Mouse (Mus musculus): ENCODE measurements around the gene Trmt112. TPM values are rescaled to one million over a fixed set of nuclear protein-coding genes. Genes with fewer than 3 reads are reported as not detected.

The Trmt112 gene
- polyA plus RNA-seq (2012; rRNA removed), result 133 and 146 TPM in 2 replicates

- peaks cover 22% of the 10 kb centered on the region; the same call in 1 of the 2 replicates for H3K4me1 ChIP-seq (ENCODE audit: control insufficient read depth, insufficient read depth, low read length)
- DNase-seq, result peak; percentile 96
- H3K4me3 ChIP-seq (ENCODE audit: insufficient read depth, low read depth, low read length), result peak within 1 kb of the TSS; percentile 56
- no peaks in the 10 kb centered on the region for H3K27me3 ChIP-seq (replicated peaks; ENCODE audit: control insufficient read depth, insufficient read depth, low read length)
- peaks cover 3% of the 10 kb centered on the region for H3K36me3 ChIP-seq (ENCODE audit: control insufficient read depth, insufficient read depth, low read length)
- peak within 1 kb of the TSS; percentile 76 for H3K27ac ChIP-seq (ENCODE audit: insufficient read depth, low read depth, low read length)
- WGBS, result under 1% methylated on average over 65 of the region's 65 CpGs
- TF ChIP-seq POLR2A (IDR thresholded peaks at IDR 0.05; ENCODE audit: low read depth, low read length) (peak; percentile 97), CTCF (conservative IDR thresholded peaks at IDR 0.05; ENCODE audit: insufficient read depth, insufficient read length, low read depth, low read length) (no peak)
Observed at GRCm38 (mm10) chr19:6909507-6910289, at the start of gene Trmt112, which contains the start of gene Prdx5. TSS of gene Trmt112 (plus strand) at chr19:6909698. TSS of gene Prdx5 (minus strand) at chr19:6910106.

DNA sequence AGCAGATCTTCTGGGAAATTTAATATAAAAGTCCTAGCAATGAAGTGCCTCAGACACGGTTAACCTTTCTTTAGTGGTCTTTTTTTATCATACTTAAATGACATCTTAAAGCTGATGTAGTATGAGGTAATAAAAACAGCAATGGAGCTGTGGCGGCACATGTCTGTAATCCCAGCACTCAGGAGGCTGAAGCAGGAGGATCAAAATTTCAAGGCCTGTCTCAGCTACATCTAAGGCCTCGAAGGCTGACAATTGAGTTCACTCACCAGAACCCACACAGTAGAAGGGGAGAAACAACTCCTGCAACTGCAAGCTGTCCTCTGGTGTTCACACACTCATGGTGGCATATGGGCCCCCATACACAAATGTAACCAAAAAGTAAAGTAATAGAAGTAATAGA, 49.5 kb upstream of the Trmt112 start:
- Histone ChIP-seq H3K27ac (ENCODE audit: insufficient read depth, low read depth, low read length) (no peak overlapping the region), H3K4me3 (ENCODE audit: insufficient read depth, low read depth, low read length) (no peak overlapping the region), H3K4me1 (ENCODE audit: control insufficient read depth, insufficient read depth, low read length) (no peaks in the 10 kb centered on the region), H3K27me3 (replicated peaks; ENCODE audit: control insufficient read depth, insufficient read depth, low read length) (no peaks in the 10 kb centered on the region), H3K36me3 (ENCODE audit: control insufficient read depth, insufficient read depth, low read length) (no peaks in the 10 kb centered on the region)
- TF ChIP-seq CTCF (conservative IDR thresholded peaks at IDR 0.05; ENCODE audit: insufficient read depth, insufficient read length, low read depth, low read length) (no peak), POLR2A (IDR thresholded peaks at IDR 0.05; ENCODE audit: low read depth, low read length) (no peak)
- no peak for DNase-seq
- 90% methylated on average over 3 of the region's 3 CpGs for WGBS

DNA sequence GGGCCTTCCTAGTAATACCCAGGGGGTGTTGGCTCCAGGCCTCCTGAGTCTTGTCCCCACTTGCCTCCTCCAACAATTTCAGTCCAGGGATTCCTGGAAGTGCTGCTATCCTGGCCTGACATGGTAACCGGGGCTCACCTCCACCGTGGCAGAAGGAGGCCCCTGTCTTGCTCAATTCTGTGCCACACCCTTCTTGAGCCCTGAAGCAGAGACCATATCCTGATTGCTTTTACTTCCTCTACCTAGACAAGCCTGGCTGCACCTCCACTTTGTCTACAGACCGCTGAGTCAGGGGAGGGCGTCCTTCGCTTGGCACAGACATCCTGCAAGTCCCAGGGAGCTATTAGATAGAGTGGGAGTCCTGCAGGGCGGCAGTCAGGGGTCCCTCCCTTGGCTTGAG, 48.8 kb upstream of the Trmt112 start:
- no peak for DNase-seq
- no peak overlapping the region for H3K27ac ChIP-seq (ENCODE audit: insufficient read depth, low read depth, low read length)
- H3K36me3 ChIP-seq (ENCODE audit: control insufficient read depth, insufficient read depth, low read length), result no peaks in the 10 kb centered on the region
- H3K27me3 ChIP-seq (replicated peaks; ENCODE audit: control insufficient read depth, insufficient read depth, low read length), result no peaks in the 10 kb centered on the region
- no peak overlapping the region for H3K4me3 ChIP-seq (ENCODE audit: insufficient read depth, low read depth, low read length)
- TF ChIP-seq POLR2A (IDR thresholded peaks at IDR 0.05; ENCODE audit: low read depth, low read length), result no peak
- no peak for TF ChIP-seq CTCF (conservative IDR thresholded peaks at IDR 0.05; ENCODE audit: insufficient read depth, insufficient read length, low read depth, low read length)
- WGBS, result 67% methylated on average over 6 of the region's 6 CpGs
- H3K4me1 ChIP-seq (ENCODE audit: control insufficient read depth, insufficient read depth, low read length), result no peaks in the 10 kb centered on the region

DNA sequence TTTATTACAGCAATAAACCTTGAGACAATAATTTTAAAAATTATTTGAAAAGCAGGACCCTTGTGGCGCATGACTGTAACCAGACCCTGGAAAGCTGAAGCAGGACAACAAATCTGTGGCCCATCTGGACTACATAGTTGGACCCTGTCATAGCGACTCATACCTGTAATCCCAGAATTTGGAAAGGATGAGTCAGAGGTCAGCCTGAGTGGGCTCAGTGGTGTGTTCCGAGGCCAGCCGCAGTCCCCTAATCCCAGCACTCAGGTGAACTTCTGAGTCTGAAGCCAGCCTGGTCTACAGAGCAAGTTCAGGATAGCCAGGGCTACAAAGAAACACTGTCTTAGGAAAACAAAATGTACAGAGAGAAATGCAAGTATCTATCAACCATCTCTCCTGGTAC, 48.0 kb upstream of the Trmt112 start:
- Histone ChIP-seq H3K4me1 (ENCODE audit: control insufficient read depth, insufficient read depth, low read length) (no peaks in the 10 kb centered on the region), H3K36me3 (ENCODE audit: control insufficient read depth, insufficient read depth, low read length) (no peaks in the 10 kb centered on the region), H3K27me3 (replicated peaks; ENCODE audit: control insufficient read depth, insufficient read depth, low read length) (no peaks in the 10 kb centered on the region), H3K4me3 (ENCODE audit: insufficient read depth, low read depth, low read length) (no peak overlapping the region), H3K27ac (ENCODE audit: insufficient read depth, low read depth, low read length) (no peak overlapping the region)
- 96% methylated on average over 4 of the region's 4 CpGs for WGBS
- DNase-seq, result no peak
- no peak for TF ChIP-seq POLR2A (IDR thresholded peaks at IDR 0.05; ENCODE audit: low read depth, low read length)
- TF ChIP-seq CTCF (conservative IDR thresholded peaks at IDR 0.05; ENCODE audit: insufficient read depth, insufficient read length, low read depth, low read length), result no peak

GRCm38 (mm10) chr19:6869355-6869754, 40.1 kb upstream of the Trmt112 start:
- peak; percentile 86 for DNase-seq
- Histone ChIP-seq H3K4me1 (ENCODE audit: control insufficient read depth, insufficient read depth, low read length) (peaks cover 20% of the 10 kb centered on the region), H3K27ac (ENCODE audit: insufficient read depth, low read depth, low read length) (peak overlapping the region; percentile 95), H3K4me3 (ENCODE audit: insufficient read depth, low read depth, low read length) (peak overlapping the region; percentile 45), H3K27me3 (replicated peaks; ENCODE audit: control insufficient read depth, insufficient read depth, low read length) (no peaks in the 10 kb centered on the region), H3K36me3 (ENCODE audit: control insufficient read depth, insufficient read depth, low read length) (no peaks in the 10 kb centered on the region)
- TF ChIP-seq CTCF (conservative IDR thresholded peaks at IDR 0.05; ENCODE audit: insufficient read depth, insufficient read length, low read depth, low read length) (no peak), POLR2A (IDR thresholded peaks at IDR 0.05; ENCODE audit: low read depth, low read length) (no peak)
- 4% methylated on average over 5 of the region's 5 CpGs for WGBS

- Histone ChIP-seq H3K27ac (ENCODE audit: insufficient read depth, low read depth, low read length) (peak overlapping the region; percentile 78), H3K4me3 (ENCODE audit: insufficient read depth, low read depth, low read length) (no peak overlapping the region), H3K4me1 (ENCODE audit: control insufficient read depth, insufficient read depth, low read length) (peaks cover 20% of the 10 kb centered on the region), H3K27me3 (replicated peaks; ENCODE audit: control insufficient read depth, insufficient read depth, low read length) (no peaks in the 10 kb centered on the region), H3K36me3 (ENCODE audit: control insufficient read depth, insufficient read depth, low read length) (no peaks in the 10 kb centered on the region)
- TF ChIP-seq POLR2A (IDR thresholded peaks at IDR 0.05; ENCODE audit: low read depth, low read length) (no peak), CTCF (conservative IDR thresholded peaks at IDR 0.05; ENCODE audit: insufficient read depth, insufficient read length, low read depth, low read length) (peak; percentile 84)
- 27% methylated on average over 5 of the region's 5 CpGs for WGBS
- DNase-seq, result peak; percentile 95
Observed at GRCm38 (mm10) chr19:6871574-6872271, 37.8 kb upstream of the Trmt112 start.

DNA sequence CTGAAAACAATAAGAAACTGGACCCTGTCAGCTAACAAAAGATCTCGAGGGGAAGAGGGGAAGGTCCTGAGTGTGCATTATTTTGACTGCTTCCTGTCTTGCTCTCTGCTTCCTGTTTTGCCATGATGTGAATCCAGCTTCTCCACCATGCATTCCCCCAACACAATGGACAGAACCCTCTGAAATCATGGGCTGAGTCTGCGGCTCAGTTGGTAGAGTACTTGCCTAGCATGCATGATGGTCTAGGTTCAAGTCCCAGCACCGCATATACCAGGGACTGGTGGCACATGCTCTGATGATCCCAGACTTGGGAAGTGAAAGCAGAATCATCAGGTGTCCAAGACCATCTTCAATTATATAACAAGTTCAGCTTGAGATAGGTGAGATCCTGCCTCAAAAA, 36.8 kb upstream of the Trmt112 start:
- WGBS, result 67% methylated on average over 3 of the region's 3 CpGs
- Histone ChIP-seq H3K27ac (ENCODE audit: insufficient read depth, low read depth, low read length) (no peak overlapping the region; the same call in 1 of the 2 replicates), H3K4me3 (ENCODE audit: insufficient read depth, low read depth, low read length) (no peak overlapping the region), H3K27me3 (replicated peaks; ENCODE audit: control insufficient read depth, insufficient read depth, low read length) (no peaks in the 10 kb centered on the region), H3K36me3 (ENCODE audit: control insufficient read depth, insufficient read depth, low read length) (no peaks in the 10 kb centered on the region), H3K4me1 (ENCODE audit: control insufficient read depth, insufficient read depth, low read length) (peaks cover 20% of the 10 kb centered on the region)
- TF ChIP-seq POLR2A (IDR thresholded peaks at IDR 0.05; ENCODE audit: low read depth, low read length), result no peak
- no peak for TF ChIP-seq CTCF (conservative IDR thresholded peaks at IDR 0.05; ENCODE audit: insufficient read depth, insufficient read length, low read depth, low read length)
- no peak for DNase-seq

Measured in kidney, adult 2 months (tissue).